Mouse (Mus musculus): ENCODE results near the gene Ybx1. TPM values are rescaled to one million over a fixed set of nuclear protein-coding genes. Genes with fewer than 3 reads are reported as not detected.

Ybx1 gene
- total RNA-seq, 2 experiments from 2014 or later, result 218 to 230 TPM

- DNase-seq (ENCODE audit: low spot score in 2 of 2), result no peak
- intact Hi-C loops (cut with DNase I), result no loop called here
These were observed 18.7 kb downstream of the Ybx1 start for GRCm38 (mm10) chr4:119275726-119276125.

GRCm38 (mm10) chr4:119275226-119275625 is 19.2 kb downstream of the Ybx1 start:
- intact Hi-C loops (cut with DNase I), result no loop called here
- DNase-seq (ENCODE audit: low spot score in 2 of 2), result no peak

- intact Hi-C loops (cut with DNase I), result no loop called here
- DNase-seq (ENCODE audit: low spot score in 2 of 2), result no peak
These were observed 19.8 kb downstream of the Ybx1 start for GRCm38 (mm10) chr4:119274627-119275026.

GRCm38 (mm10) chr4:119266606-119267005 is 27.8 kb downstream of the Ybx1 start:
- intact Hi-C loops (cut with DNase I), result no loop called here

GRCm38 (mm10) chr4:119263459-119263858 is 30.9 kb downstream of the Ybx1 start:
- DNase-seq (ENCODE audit: low spot score in 2 of 2), result no peak
- intact Hi-C loops (cut with DNase I), result no loop called here

More at GRCm38 (mm10) chr4:119266606-119267005, 27.8 kb downstream of the Ybx1 start:
- DNase-seq (ENCODE audit: low spot score in 2 of 2), result no peak

GRCm38 (mm10) chr4:119262483-119262882 is 31.9 kb downstream of the Ybx1 start:
- no peak for DNase-seq (ENCODE audit: low spot score in 2 of 2)
- intact Hi-C loops (cut with DNase I), result no loop called here

- intact Hi-C loops (cut with DNase I), result no loop called here
- DNase-seq (ENCODE audit: low spot score in 2 of 2), result no peak
These were observed 33.2 kb downstream of the Ybx1 start for GRCm38 (mm10) chr4:119261087-119261713.

GRCm38 (mm10) chr4:119259344-119260254 is 34.8 kb downstream of the Ybx1 start:
- no peak for DNase-seq (ENCODE audit: low spot score in 2 of 2)
- intact Hi-C loops (cut with DNase I), result no loop called here

- intact Hi-C loops (cut with DNase I), result no loop called here
- no peak for DNase-seq (ENCODE audit: low spot score in 2 of 2)
These were observed 37.3 kb downstream of the Ybx1 start for GRCm38 (mm10) chr4:119257083-119257482.

GRCm38 (mm10) chr4:119255351-119255750 is 39.1 kb downstream of the Ybx1 start, which contains the start of gene Cldn19:
Gene Cldn19, plus strand, starts transcription at chr4:119255414.
- intact Hi-C loops (cut with DNase I), result no loop called here
- DNase-seq (ENCODE audit: low spot score in 2 of 2), result no peak

GRCm38 (mm10) chr4:119254012-119254618 is 40.3 kb downstream of the Ybx1 start:
- peak in 1 of 2 experiments; percentile 66 for DNase-seq (ENCODE audit: low spot score in 2 of 2)
- intact Hi-C loops (cut with DNase I), result no loop called here

GRCm38 (mm10) chr4:119252025-119252808 is 42.2 kb downstream of the Ybx1 start:
- intact Hi-C loops (cut with DNase I), result no loop called here

GRCm38 (mm10) chr4:119248407-119248965 is 45.9 kb downstream of the Ybx1 start:
- intact Hi-C loops (cut with DNase I), result loop anchor here (10.0 kb wide), 3 partner anchors 216 to 416 kb away; partner anchors contain the start of genes Foxj3 and Frg2f1

More at GRCm38 (mm10) chr4:119252025-119252808, 42.2 kb downstream of the Ybx1 start:
- no peak for DNase-seq (ENCODE audit: low spot score in 2 of 2)

GRCm38 (mm10) chr4:119247462-119248235 is 46.8 kb downstream of the Ybx1 start:
- peak; percentile 62 to 72 for DNase-seq (ENCODE audit: low spot score in 2 of 2)
- intact Hi-C loops (cut with DNase I), result loop anchor here (2.0 to 10.0 kb wide), 4 partner anchors 47 to 417 kb away; partner anchors contain the start of genes Foxj3, Frg2f1 and Ybx1

More at GRCm38 (mm10) chr4:119248407-119248965, 45.9 kb downstream of the Ybx1 start:
- DNase-seq (ENCODE audit: low spot score in 2 of 2), result no peak

GRCm38 (mm10) chr4:119246688-119247225 is 47.6 kb downstream of the Ybx1 start:
- intact Hi-C loops (cut with DNase I), result loop anchor here (2.0 to 10.0 kb wide), 4 partner anchors 48 to 418 kb away; partner anchors contain the start of genes Foxj3, Frg2f1 and Ybx1

GRCm38 (mm10) chr4:119245961-119246360 is 48.4 kb downstream of the Ybx1 start:
- peak in 1 of 2 experiments; percentile 63 for DNase-seq (ENCODE audit: low spot score in 2 of 2)
- intact Hi-C loops (cut with DNase I), result loop anchor here (2.0 to 10.0 kb wide), 4 partner anchors 49 to 419 kb away; partner anchors contain the start of genes Foxj3, Frg2f1 and Ybx1

More at GRCm38 (mm10) chr4:119246688-119247225, 47.6 kb downstream of the Ybx1 start:
- DNase-seq (ENCODE audit: low spot score in 2 of 2), result no peak

- intact Hi-C loops (cut with DNase I), result loop anchor here (10.0 kb wide), 3 partner anchors 219 to 419 kb away; partner anchors contain the start of genes Foxj3 and Frg2f1
- DNase-seq (ENCODE audit: low spot score in 2 of 2), result peak; percentile 45 to 90
These were observed 48.8 kb downstream of the Ybx1 start for GRCm38 (mm10) chr4:119245556-119245955.
